Mouse (Mus musculus) gastrocnemius, postnatal 4 days (tissue): Measurements from ENCODE around the gene Asap2. TPM values are rescaled to one million over a fixed set of nuclear protein-coding genes. Genes with fewer than 3 reads are reported as not detected.

ENCODE experiments used
- DNase-seq, 2 experiments: peaks; one replicate each; pipeline ENCODE4 v3.0.0; 2021 to 2022; ENCODE audit warnings: low spot score in 2 of 2, mixed read lengths in 2 of 2
- total RNA-seq, 2 experiments: library from RNA; stranded (reverse); gene quantifications; 2 replicates each; pipeline ENCODE4 v1.2.3; 2021

Gene Asap2
- total RNA-seq, 2 experiments from 2014 or later = 15.8 TPM

DNA sequence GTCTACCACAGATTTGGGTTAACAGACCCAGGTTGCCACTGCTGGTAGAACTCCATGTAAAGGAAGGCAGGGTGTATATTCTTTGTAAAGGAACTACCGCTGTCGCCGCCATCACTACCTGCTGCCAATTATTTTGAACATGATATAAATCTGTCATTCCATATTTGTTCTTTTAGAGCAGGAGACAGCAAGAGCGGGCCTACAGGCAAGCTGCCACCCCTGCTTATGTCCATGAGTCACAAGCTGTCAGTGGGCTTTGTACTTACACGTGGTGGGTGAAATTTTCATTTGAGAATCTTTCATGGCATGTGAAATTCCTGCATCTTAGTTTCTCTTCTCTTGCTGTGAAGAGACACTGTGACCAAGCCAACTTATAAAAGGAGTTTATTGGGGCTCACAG is 273.0 kb downstream of the Asap2 start:
- DNase-seq = no peak

DNA sequence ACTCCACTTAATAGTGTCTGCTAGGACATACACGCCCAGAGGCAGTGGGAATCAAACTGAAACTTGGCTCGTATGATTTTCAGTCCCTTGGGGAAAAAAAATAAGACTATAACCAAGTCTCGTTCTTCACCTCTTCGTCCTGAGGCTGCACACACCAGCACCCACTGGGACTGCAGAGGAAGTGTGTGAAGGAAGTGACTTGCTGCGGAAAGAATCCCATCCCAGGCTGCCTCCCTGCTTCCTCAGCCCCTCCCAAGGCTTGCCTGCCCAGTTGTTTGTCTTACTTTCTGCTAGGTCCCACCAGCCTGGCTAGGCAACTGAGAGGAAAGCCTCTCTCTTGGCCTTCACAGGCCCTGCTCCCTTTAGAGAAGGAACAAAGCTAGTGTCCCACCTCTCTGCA is 274.0 kb downstream of the Asap2 start:
- DNase-seq = no peak

DNA sequence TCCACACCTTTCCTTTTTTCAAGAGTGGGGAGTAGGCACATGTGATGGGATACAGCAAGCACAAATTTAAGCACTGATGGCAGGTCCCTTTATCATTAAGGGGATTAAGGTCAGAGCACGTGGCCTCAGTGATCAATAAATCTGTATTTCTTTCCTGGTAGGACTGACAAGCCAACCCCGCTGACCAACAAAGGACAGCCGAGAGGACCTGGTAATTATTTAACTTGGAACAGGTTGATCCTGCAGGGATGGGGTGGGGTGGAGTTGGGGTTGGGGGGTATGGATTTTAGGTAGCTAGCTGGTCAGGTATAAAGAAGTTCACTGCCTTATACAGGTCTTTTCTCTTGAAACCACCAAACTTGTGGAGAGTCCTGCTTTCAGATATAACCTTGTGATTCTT is 274.7 kb downstream of the Asap2 start:
- DNase-seq = no peak

DNA sequence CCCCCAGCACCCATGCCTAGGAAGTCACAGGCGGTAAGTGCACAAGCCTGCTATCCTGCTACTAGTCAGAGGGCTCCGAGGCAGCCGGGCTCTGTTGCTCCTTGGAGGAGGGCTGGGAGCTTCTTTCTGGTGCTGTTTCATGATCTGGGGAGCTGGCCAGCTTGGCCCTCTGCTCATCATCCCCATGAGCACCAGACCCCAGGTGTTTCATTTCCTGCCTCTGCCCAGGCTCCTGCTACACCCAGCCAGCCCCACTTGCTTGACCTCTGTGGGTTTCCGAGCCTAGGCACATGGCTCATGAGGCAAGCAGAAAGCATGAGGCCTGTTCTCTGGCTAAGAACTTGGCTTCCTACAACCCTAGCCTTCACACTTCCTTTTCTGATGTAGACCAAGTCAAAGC is 275.2 kb downstream of the Asap2 start:
- DNase-seq = no peak

DNA sequence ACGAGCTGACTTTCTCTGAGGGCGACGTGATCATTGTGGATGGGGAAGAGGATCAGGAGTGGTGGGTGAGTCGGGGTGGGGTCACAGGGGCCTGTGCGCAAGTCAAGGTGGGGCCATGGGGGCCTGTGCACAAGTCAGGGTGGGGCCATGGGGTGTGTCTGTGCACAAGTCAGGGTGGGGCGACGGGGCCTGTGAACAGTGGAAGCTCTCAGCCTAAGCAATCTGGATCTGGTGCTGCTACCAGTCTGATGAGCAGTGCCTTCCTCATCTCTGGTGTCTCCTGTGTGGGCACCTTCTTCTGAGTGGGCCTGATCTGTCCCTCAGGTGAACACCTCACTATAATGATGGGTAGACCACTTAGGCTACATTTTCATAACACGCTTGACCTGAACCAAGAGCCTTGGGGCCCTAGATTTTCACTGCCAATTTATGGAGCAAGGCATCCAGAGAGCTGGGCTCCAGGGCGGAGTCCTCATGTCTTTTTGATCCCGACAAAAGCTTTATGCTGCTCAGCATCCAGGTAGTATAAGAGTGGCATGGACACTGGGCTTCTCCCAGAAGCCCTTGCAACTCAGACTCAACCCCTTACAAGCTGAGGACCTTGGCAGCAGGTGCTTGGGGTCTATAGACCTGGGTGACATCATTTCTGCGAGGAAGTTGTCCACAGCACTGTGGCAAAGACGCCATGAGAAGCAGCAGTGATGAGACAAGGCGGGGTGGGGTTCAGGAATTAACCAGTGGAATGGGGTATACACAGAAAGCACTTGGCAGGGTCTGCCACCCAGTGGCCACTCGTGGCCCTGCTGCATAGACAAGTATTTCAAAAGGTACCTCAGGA is 275.9 kb downstream of the Asap2 start:
- peak; percentile 30 to 61 for DNase-seq

DNA sequence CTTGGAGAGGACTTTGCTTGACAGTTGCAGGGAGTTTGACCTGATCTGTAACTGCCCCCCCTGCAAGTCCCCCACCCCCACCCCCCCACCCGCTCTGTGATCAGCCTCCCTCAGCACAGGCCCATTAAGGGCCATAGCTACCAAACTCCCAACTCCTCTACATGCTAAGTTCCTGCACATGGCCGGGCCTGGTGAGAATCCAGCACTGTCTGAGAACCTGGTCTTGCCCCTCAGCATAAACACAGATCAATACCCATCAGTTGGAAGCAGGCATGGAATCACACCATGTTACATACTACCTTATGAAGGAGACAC is 276.5 kb downstream of the Asap2 start:
- no peak for DNase-seq

DNA sequence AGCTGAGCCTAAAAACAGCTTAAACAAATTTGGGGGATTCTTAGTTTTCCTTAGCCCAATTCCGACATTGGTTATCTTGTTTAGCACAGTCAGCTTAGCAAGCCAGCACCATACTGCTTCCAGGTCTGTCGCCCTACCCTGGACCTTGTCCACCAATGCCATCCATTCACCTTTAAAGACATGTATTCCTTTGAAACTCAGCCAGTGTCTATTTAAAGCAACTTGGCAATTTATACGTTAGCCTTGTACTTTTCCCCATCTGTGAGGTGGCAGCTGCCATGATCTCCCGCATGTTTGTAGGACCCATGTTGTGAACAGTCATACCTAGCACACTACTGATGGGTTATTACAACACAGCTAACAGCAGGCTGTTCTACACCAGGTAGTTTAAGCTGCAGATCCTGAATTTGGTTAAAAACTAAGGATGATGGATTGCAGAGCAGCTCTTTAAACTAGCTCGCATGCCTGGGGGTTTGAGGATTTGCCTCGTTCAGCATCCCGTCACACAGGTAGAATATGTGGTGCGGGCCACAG is 277.9 kb downstream of the Asap2 start:
- DNase-seq = no peak

DNA sequence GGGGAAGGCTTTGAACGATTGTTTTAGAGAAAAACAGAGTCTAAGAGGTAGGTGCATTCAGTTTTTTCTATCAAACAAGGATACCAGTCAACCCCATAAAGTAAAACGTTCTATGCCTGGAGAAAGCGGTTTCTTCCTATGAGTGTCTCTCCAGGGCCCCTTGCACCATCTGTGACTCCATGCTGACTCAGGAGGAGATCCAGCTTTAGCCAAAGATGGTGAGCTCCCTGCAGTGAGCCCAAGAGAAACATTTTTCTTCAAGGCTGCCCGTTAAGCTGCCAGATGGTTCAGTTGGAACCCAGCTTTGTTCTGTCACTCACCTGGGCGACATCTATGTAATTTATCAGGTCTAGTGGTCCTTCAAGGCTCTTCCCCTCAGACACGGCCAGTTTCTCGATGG is 284.2 kb downstream of the Asap2 start:
- DNase-seq = no peak

DNA sequence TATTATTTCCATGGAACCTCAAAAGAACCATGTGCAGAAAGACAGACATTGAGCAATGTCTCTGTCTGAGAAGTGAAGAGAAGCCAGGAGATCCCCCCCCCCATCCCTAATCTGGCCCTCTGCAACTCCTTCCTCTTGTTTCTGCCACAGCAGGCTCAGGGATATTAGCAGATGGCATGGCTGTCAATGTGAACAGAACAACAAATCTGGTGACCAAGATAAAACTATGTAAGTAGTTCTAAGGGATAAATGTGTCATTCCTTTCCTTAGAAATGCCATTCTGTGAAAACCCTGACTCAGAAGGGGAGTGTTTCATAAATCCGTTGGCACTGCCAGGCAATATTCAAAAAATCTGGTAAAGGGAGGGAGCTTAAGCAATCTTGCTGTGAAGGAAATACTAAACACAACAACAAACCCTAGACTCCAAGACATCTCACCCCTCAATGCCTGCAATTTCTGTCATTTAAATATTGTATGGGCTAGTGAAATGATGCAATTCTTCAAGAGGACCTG is 287.1 kb downstream of the Asap2 start:
- DNase-seq = no peak

DNA sequence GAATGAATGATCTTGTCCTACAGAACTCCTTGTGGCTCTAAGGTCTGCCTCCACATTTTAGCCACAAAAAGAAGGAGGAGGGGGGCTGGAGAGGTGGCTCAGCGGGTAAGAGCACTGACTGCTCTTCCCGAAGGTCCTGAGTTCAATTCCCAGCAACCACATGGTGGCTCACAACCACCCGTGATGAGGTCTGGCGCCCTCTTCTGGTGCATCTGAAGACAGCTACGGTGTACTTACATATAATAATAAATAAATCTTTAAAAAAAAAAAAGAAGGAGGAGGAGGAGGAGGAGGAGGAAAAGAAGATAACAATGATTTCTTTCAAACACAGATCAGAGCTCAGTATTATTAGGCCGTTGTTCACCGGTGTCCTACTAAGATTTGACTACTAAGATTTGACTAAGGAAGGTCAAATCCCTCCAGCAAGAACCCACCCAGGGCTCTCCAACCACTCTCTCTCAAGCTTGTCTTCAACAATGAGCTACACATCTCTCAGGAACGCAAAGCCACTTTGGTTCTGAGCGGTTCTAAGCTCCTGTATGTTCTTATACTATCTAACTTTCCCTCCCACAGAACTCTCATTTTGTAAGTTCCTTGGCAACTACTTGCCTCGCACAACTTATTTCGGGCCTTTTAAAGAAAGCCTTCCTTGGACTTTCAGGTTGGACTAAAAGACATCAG is 294.6 kb downstream of the Asap2 start, which contains the start of gene Cpsf3:
Gene Cpsf3 (plus strand): TSS at position 631 of the 681 bp plus-strand sequence.
- no peak for DNase-seq

DNA sequence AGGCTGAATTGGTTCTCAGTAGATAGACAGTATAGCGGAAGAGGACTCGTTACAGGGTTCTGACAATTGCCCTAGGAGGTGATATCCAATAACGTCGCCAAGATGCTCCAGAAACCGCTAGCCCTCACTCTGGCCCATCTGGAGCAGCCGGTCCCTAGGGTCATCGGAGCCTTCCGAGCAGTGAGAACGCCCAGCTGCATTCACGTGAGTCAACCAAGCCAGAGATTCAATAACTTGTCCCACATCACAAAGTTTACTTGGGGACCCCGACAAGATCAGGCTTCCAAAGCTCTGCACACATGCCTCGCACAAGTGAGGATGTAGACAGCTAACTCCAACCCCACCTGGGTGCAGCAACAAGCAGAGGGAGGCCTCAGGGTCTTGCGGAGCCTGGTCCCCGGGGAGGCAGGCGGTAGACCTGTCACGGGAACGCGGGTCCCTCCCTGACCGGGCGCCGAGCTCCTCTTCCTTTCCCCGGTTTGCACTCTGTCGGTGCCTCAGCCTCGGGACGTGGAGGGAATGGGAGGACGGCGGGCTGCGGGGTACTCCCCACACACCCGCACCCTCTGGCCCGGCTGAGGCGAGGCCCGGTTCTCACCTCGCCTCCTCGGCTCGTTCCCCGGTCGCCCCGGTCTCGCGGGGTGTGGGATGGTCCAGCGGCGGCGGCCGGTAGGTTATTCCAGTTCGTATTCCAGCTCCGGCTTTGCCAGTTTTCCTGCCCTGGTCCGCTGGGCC is 295.4 kb downstream of the Asap2 start:
- peak in 1 of 2 experiments; percentile 19 for DNase-seq

DNA sequence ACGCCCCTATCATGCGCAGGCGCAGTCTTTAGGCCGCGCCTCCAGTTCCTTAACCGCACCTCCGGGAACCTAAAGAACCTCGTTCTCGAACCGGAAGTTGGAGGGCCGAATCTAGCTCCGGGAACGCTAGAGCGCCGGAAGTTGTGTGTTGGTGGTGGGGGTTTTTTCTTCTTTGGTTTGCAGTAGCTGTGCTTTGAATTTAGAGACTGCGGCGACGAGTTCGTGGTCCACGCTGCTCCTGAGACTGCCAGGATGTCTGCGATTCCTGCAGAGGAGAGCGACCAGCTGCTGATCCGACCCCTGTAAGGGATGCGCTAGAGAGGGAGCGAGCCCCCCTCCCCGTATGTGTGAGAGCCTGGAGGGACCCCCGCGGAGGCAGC is 296.0 kb downstream of the Asap2 start, which contains the start of gene Itgb1bp1:
Gene Itgb1bp1 (minus strand): TSS at position 42 of the 380 bp plus-strand sequence.
- peak; percentile 97 to 100 for DNase-seq

DNA sequence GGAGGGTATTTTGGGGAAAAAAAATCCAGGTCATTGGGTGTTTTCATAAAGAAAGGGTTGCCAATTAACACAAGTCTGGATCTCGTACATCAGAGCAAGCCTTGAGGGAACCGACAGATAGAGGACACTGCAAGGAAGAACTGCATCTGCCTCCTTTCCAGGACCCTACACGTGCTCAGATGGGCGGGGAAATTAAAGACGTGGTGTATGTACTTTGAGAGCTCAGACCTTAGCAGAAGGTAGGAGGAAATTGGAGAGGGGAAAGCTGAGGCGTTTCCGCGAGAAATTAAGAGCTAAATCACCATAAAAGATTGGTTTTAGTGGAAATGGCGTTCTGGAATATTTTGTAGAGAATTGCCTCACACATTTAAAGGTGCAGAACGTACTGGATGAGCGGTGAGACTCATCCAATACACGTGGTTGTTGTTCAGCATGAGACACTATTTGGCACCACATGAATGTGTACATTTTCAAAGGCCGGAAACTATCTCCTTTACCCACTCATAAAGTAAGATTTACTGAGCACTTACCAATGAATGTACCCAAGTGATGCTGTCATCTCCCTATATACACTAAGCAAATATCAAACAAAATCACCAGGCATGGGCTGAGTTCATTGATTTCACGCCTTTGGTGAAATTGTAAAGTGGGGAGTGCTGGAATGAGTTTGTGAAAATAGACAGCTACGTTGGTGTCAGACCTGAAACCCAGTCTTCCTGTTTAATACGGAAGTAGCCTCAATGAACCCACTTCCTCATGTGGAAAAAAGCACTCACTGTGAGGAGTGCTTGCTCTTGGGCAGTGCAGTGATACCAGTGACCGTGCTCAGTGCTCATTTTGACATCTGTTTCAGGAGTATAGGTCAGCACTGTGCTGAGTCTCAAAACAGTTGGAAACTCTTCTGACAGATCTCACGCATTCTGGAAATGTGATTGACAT is 296.7 kb downstream of the Asap2 start:
- DNase-seq = no peak

DNA sequence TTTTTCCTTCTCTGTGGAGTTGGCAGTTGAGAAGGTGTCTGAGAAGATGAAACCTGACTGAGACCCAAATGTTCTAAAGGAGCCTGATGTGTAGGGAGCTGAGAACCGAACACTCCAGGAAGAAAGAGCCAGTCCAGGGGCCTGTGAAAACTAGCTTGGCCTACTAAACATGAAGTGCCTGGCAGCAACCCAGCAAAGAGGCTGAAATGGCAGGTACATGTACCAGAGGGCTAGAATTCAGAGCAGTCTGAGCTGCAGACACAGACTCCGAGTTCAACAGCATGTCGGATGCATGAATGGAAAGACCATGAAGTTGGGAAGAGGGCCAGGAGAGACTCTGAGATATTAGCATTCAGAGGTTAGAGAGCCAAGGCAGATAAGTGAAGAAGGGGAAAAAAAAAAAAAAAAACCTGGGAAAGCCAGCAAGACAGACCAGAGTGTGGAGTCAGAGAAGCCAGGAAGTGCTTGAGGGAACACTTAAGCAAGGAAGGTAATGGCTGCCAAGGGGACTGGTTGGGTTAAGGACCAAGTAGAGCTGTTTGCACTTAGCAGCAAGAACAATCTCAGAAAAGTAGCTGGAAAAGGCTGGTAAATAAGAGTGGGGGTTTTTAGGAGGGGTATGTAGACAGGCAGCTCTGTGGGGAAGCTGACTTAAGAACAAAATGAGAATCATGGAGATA is 298.6 kb downstream of the Asap2 start:
- no peak for DNase-seq

DNA sequence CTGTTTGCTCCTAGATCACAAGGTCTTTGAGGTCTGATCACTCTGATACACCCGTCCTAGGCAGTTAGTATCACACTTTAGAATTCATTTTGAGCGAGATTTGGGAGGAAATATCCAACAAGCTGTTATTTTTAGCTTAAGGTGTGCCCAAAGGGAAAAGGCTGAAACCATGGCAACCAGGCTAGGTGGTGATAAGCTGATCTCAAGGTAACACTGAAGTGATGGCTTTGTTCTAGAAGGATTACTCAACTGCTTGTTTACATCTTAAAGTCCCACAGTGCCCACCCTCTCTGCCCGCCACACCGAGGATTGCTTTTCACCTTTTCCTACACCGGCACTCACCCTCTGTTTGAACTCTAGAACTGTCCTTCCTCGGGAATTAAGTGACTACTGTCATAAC is 299.4 kb downstream of the Asap2 start:
- DNase-seq = no peak

DNA sequence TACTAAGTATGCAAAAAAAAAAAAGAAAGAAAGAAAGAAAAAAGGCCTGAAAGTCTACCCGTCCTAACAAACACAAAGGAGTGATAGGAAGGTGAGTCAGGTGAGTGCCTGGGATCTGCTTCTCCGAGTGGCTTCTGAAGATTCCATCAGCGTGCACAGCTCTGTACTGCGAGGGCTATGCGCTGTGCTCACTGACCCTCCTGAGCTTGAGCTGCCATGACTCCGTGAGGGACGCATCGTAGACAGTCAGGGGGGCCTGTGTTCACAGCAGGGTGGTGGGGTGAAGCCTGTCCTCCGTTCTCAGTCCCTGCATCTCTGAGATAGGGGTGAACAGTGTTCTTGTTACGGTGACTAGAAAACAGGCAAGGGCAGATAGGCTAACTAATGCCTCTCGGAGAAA is 308.6 kb downstream of the Asap2 start:
- DNase-seq = no peak

DNA sequence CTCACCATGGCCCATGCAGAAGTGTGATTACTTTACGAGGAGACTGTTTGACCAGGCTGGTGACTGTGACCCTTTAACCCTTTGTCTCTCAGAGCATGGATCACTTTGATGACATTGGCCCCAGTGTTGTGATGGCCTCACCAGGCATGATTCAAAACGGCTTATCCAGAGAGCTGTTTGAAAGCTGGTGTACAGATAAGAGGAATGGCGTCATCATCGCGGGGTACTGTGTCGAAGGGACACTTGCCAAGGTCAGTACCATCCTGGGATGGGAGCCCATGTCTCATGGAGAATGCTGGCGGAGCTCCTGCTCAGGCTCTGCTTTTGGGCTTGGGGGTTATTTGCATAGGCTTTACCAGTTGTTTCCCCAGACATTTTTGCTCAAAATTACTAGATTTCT is 311.1 kb downstream of the Asap2 start:
- DNase-seq = no peak

DNA sequence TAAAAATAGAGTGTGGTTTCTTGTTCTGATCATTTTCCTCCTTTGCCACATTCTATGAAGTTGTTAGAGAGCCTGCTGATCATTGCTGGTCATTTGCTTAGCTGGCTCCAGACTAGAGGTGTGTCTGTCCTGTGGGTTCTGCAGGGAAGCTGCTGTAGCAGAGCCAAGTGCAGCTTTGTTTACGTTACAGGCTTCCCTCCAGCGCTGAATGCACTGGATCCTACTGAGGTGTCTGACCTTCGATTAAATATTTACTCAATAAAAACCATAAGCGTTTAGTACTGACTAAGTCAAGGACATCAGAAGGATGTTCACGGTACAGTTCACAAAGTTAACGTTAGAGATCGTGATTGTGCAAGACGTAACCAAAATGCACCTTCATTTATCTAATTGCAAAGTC is 311.7 kb downstream of the Asap2 start:
- DNase-seq = no peak

DNA sequence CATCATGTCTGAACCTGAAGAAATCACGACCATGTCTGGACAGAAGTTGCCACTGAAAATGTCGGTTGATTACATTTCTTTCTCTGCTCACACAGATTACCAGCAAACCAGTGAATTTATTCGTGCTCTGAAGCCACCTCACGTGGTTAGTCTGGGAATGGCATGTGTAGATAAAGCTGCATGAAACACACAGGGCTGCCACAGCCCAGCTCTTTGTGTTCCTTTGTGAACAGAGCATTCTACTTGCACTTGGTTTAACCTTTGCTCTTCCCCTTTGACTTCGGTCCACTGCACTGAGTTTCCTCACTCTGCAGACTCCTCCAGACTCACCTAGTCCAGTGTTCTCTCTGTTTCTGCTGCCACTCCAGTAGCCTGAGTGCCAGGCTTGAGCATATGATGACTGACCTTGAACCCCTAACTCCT is 312.1 kb downstream of the Asap2 start:
- DNase-seq = no peak

DNA sequence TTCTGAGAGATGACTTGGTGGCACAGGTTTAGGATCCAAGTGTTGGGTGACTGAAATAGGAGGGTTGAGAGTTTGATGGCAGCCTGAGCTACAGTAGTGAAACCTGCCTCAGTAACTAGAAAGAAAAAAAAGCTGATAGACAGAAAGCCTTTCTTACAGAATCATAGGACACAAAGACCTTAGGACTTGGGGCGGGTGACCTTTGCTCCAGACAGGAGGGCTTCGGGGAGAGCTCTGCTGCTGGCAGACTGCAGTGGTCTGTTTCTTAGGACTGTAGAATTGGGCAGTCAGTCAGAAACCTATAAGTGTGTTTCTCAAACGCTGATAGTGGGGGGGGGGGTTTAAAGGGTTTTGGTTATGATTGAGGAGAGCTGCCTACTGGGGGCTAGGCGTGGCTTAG is 315.5 kb downstream of the Asap2 start:
- no peak for DNase-seq
